Mouse (Mus musculus) megakaryocyte, embryonic 14.5 days (primary cell): Measurements from ENCODE around the gene Surf1.

Experiments used
- FLI1 ChIP-seq: IDR thresholded peaks from 2 replicates; pipeline ENCODE4 v1.6.1; 2012; ENCODE audit warnings: low read length, inconsistent platforms, mixed read lengths
- GATA1 ChIP-seq: IDR thresholded peaks from 3 replicates; pipeline ENCODE4 v1.6.1; 2012; ENCODE audit warnings: mixed read lengths, low read length, inconsistent platforms, borderline replicate concordance

GRCm38 (mm10) chr2:26912253-26912770 is 4.0 kb downstream of the Surf1 start:
- no peak for TF ChIP-seq FLI1
- no peak for TF ChIP-seq GATA1
